Mouse (Mus musculus) erythroblast, embryonic 14.5 days (primary cell): Measurements from ENCODE around the gene 4930426L09Rik. TPM values are rescaled to one million over a fixed set of nuclear protein-coding genes. Genes with fewer than 3 reads are reported as not detected.

ENCODE experiments used
- H3K27me3 ChIP-seq: 2 replicates; pipeline ENCODE4 v1.6.1; 2012; ENCODE audit warnings: inconsistent platforms; ENCODE audit not compliant: control insufficient read depth
- H3K36me3 ChIP-seq: 2 replicates; pipeline ENCODE4 v1.6.1; 2012; ENCODE audit warnings: mild to moderate bottlenecking, inconsistent platforms; ENCODE audit not compliant: control insufficient read depth
- H3K4me1 ChIP-seq: 2 replicates; pipeline ENCODE4 v1.6.1; 2012; ENCODE audit warnings: inconsistent platforms; ENCODE audit not compliant: control insufficient read depth
- H3K4me3 ChIP-seq: replicated peaks from 2 replicates; pipeline ENCODE3; 2012; ENCODE audit warnings: moderate library complexity, mild to moderate bottlenecking, inconsistent platforms
- H3K9me3 ChIP-seq: 2 replicates; pipeline ENCODE4 v1.6.1; 2012; ENCODE audit warnings: low read length, inconsistent platforms, mixed read lengths; ENCODE audit not compliant: control insufficient read depth
- GATA1 ChIP-seq: IDR thresholded peaks from 2 replicates; pipeline ENCODE4 v1.6.1; 2012; ENCODE audit warnings: low read length, inconsistent platforms, mixed read lengths
- TAL1 ChIP-seq: IDR thresholded peaks from 3 replicates; pipeline ENCODE4 v1.6.1; 2012; ENCODE audit warnings: low read length, inconsistent platforms, mixed read lengths
- polyA plus RNA-seq: library from polyadenylated mRNA; stranded (reverse); fragments of >175 nt; gene quantifications from 2 replicates; pipeline ENCODE4 v1.2.3, GENCODE M21; 2012

Gene 4930426L09Rik
- polyA plus RNA-seq, 1 experiment, result not detected

GRCm38 (mm10) chr2:19024807-19025206 lies 26.7 kb downstream of the 4930426L09Rik start:
- no peaks in the 10 kb centered on the region for H3K27me3 ChIP-seq
- peaks cover 2% of the 10 kb centered on the region; the same call in 1 of the 2 replicates for H3K4me1 ChIP-seq
- H3K36me3 ChIP-seq, result no peaks in the 10 kb centered on the region
- TF ChIP-seq GATA1 (no peak), TAL1 (no peak)
- H3K9me3 ChIP-seq, result no peaks in the 10 kb centered on the region
- no peak overlapping the region for H3K4me3 ChIP-seq

GRCm38 (mm10) chr2:19037430-19037829 lies 39.3 kb downstream of the 4930426L09Rik start:
- H3K36me3 ChIP-seq, result no peaks in the 10 kb centered on the region
- no peaks in the 10 kb centered on the region for H3K9me3 ChIP-seq
- H3K4me1 ChIP-seq, result no peaks in the 10 kb centered on the region
- no peak overlapping the region for H3K4me3 ChIP-seq
- TF ChIP-seq TAL1 (no peak), GATA1 (no peak)
- H3K27me3 ChIP-seq, result peaks cover 2% of the 10 kb centered on the region; the same call in 1 of the 2 replicates

- Histone ChIP-seq H3K4me1 (no peaks in the 10 kb centered on the region), H3K36me3 (no peaks in the 10 kb centered on the region), H3K9me3 (no peaks in the 10 kb centered on the region), H3K27me3 (peaks cover 2% of the 10 kb centered on the region; the same call in 1 of the 2 replicates), H3K4me3 (no peak overlapping the region)
- TF ChIP-seq TAL1 (no peak), GATA1 (no peak)
Observed at GRCm38 (mm10) chr2:19037907-19038570, 39.9 kb downstream of the 4930426L09Rik start.

DNA sequence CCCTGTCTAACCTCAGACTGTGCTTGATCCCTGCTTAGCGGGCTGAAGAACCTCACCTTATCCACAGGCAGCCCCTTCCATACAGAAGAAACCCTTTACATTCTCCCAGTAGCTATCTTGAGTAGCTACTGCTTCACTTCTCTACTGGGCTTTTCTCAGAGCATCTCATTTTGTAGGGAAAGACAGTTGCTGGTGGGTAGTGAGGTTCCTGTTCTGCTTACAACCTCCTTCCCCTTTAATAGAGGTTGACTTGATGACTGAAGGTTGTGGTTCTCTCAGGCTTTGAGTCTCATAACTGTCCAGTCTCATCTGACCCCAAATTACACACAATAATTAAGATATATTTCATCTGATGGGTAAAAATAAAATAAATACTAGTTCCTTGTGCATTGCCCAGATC lies 50.1 kb downstream of the 4930426L09Rik start:
- no peak overlapping the region for H3K4me3 ChIP-seq
- H3K27me3 ChIP-seq, result no peaks in the 10 kb centered on the region
- no peaks in the 10 kb centered on the region for H3K36me3 ChIP-seq
- H3K4me1 ChIP-seq, result no peaks in the 10 kb centered on the region
- no peaks in the 10 kb centered on the region for H3K9me3 ChIP-seq
- TF ChIP-seq TAL1, result no peak
- TF ChIP-seq GATA1, result no peak

GRCm38 (mm10) chr2:19049341-19049740 lies 51.2 kb downstream of the 4930426L09Rik start:
- Histone ChIP-seq H3K4me1 (no peaks in the 10 kb centered on the region), H3K9me3 (no peaks in the 10 kb centered on the region), H3K36me3 (no peaks in the 10 kb centered on the region), H3K4me3 (no peak overlapping the region), H3K27me3 (no peaks in the 10 kb centered on the region)
- TF ChIP-seq GATA1 (no peak), TAL1 (no peak)

Other genes with a start within 250 kb of the 4930426L09Rik start
- 3.8 and 6.1 TPM in 2 replicates for gene Pip4k2a, start 217 bp upstream of the 4930426L09Rik start, polyA plus RNA-seq
- gene Armc3, start 201.0 kb downstream of the 4930426L09Rik start, polyA plus RNA-seq, result not detected in 2 replicates